Mouse (Mus musculus): Measurements from ENCODE around the gene Clp1. TPM values are rescaled to one million over a fixed set of nuclear protein-coding genes. Genes with fewer than 3 reads are reported as not detected.

Clp1 gene
- total and polyA plus RNA-seq, 2 experiments, result 10.9 to 12.6 TPM

GRCm38 (mm10) chr2:84737451-84737925, 10.3 kb upstream of the Clp1 start:
- Histone ChIP-seq H3K27ac (replicated peaks; ENCODE audit: insufficient read depth, low read depth, low read length) (no peak overlapping the region), H3K79me2 (ENCODE audit: control insufficient read depth, insufficient read depth, low read length) (0 out of 2 replicates have a peak, but pooled peaks cover 1% of the 10 kb centered on the region), H3K36me3 (ENCODE audit: control insufficient read depth, insufficient read depth, low read length) (no peaks in the 10 kb centered on the region), H3K9ac (ENCODE audit: low read depth, low read length) (no peak overlapping the region), H3K4me1 (ENCODE audit: control insufficient read depth, insufficient read depth, low read length) (peaks cover 14% of the 10 kb centered on the region), H3K4me3 (ENCODE audit: insufficient read depth, low read depth, low read length) (no peak overlapping the region), H3K27me3 (ENCODE audit: control insufficient read depth, insufficient read depth, low read length) (no peaks in the 10 kb centered on the region)
- WGBS, result 19% methylated on average over 8 of the region's 8 CpGs
- TF ChIP-seq POLR2A (IDR thresholded peaks at IDR 0.05; ENCODE audit: extremely low read depth, insufficient read depth, low read length), result no peak
- peak; percentile 26; the same call in 1 of the 2 replicates for TF ChIP-seq CTCF (IDR thresholded peaks at IDR 0.05; ENCODE audit: low read depth, low read length)
- DNase-seq (ENCODE audit: extremely low read depth, low read depth, low spot score), result no peak

GRCm38 (mm10) chr2:84736312-84737161, 9.4 kb upstream of the Clp1 start:
- Histone ChIP-seq H3K4me3 (ENCODE audit: insufficient read depth, low read depth, low read length) (no peak overlapping the region), H3K27me3 (ENCODE audit: control insufficient read depth, insufficient read depth, low read length) (no peaks in the 10 kb centered on the region), H3K79me2 (ENCODE audit: control insufficient read depth, insufficient read depth, low read length) (no peaks in the 10 kb centered on the region), H3K27ac (replicated peaks; ENCODE audit: insufficient read depth, low read depth, low read length) (no peak overlapping the region), H3K4me1 (ENCODE audit: control insufficient read depth, insufficient read depth, low read length) (peaks cover 11% of the 10 kb centered on the region), H3K9ac (ENCODE audit: low read depth, low read length) (no peak overlapping the region), H3K36me3 (ENCODE audit: control insufficient read depth, insufficient read depth, low read length) (no peaks in the 10 kb centered on the region)
- 7% methylated on average over 27 of the region's 27 CpGs for WGBS
- no peak for DNase-seq (ENCODE audit: extremely low read depth, low read depth, low spot score)
- no peak for TF ChIP-seq CTCF (IDR thresholded peaks at IDR 0.05; ENCODE audit: low read depth, low read length)
- TF ChIP-seq POLR2A (IDR thresholded peaks at IDR 0.05; ENCODE audit: extremely low read depth, insufficient read depth, low read length), result no peak

DNA sequence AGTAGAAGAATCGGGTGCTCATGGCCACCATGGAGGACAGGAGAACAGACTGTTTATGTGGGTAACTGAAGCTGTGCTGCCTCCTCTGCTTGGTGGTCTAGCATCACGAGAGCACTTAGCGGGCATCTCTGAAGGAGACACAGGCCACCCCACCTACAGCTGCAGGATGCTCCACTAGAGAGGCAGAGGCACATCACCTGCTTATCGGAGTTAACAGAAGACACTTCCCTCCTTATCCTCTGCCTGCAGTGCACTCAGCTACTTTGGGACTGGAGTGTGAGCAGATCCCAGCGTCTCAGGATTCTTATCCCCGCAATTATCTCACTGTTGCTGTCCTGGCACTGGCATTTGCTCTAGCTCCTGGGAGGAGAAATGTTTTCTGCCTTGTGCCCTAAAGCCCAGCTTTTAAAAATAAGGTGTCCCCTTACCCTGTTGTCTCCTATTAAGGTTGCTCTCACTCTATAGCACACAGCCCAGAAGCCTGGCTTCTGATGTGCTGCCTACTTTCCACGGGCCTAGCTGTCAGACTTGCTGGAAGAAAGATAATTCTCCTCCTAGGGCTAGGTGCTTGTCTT, 8.3 kb upstream of the Clp1 start:
- peaks cover 9% of the 10 kb centered on the region for H3K4me1 ChIP-seq (ENCODE audit: control insufficient read depth, insufficient read depth, low read length)
- H3K4me3 ChIP-seq (ENCODE audit: insufficient read depth, low read depth, low read length), result no peak overlapping the region
- no peak for DNase-seq (ENCODE audit: extremely low read depth, low read depth, low spot score)

DNA sequence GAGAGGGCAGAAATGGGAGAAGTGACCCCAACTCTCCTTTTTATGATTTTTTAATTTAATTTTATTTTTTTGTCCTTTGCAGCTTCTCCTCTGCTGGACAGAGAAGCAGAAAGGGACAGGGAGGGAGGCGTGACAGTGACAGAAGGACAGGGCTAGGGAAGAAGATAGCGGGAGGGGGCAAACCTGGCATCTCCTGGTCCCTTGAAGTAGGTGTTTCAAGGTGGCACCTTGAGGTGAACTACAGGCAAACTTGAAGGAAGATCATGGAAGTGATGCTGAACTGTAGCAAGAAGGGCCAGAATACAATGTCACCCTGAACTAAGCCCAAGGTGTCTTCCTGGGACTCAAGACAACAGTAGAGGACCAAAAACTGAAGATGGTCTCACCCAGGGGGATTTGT, 7.8 kb upstream of the Clp1 start:
- H3K4me1 ChIP-seq (ENCODE audit: control insufficient read depth, insufficient read depth, low read length), result peaks cover 9% of the 10 kb centered on the region
- no peak for TF ChIP-seq CTCF (IDR thresholded peaks at IDR 0.05; ENCODE audit: low read depth, low read length)
- no peak for TF ChIP-seq POLR2A (IDR thresholded peaks at IDR 0.05; ENCODE audit: extremely low read depth, insufficient read depth, low read length)
- no peaks in the 10 kb centered on the region for H3K36me3 ChIP-seq (ENCODE audit: control insufficient read depth, insufficient read depth, low read length)
- WGBS, result 17% methylated on average over 2 of the region's 2 CpGs
- no peaks in the 10 kb centered on the region for H3K27me3 ChIP-seq (ENCODE audit: control insufficient read depth, insufficient read depth, low read length)
- no peak overlapping the region for H3K9ac ChIP-seq (ENCODE audit: low read depth, low read length)
- no peak overlapping the region for H3K27ac ChIP-seq (replicated peaks; ENCODE audit: insufficient read depth, low read depth, low read length)
- no peaks in the 10 kb centered on the region for H3K79me2 ChIP-seq (ENCODE audit: control insufficient read depth, insufficient read depth, low read length)
- H3K4me3 ChIP-seq (ENCODE audit: insufficient read depth, low read depth, low read length), result no peak overlapping the region
- no peak for DNase-seq (ENCODE audit: extremely low read depth, low read depth, low spot score)

More for the DNA sequence above, 8.3 kb upstream of the Clp1 start:
- WGBS, result 18% methylated on average over 7 of the region's 7 CpGs
- TF ChIP-seq CTCF (IDR thresholded peaks at IDR 0.05; ENCODE audit: low read depth, low read length) (no peak), POLR2A (IDR thresholded peaks at IDR 0.05; ENCODE audit: extremely low read depth, insufficient read depth, low read length) (no peak)
- Histone ChIP-seq H3K27ac (replicated peaks; ENCODE audit: insufficient read depth, low read depth, low read length) (no peak overlapping the region), H3K36me3 (ENCODE audit: control insufficient read depth, insufficient read depth, low read length) (no peaks in the 10 kb centered on the region), H3K9ac (ENCODE audit: low read depth, low read length) (no peak overlapping the region), H3K79me2 (ENCODE audit: control insufficient read depth, insufficient read depth, low read length) (no peaks in the 10 kb centered on the region), H3K27me3 (ENCODE audit: control insufficient read depth, insufficient read depth, low read length) (no peaks in the 10 kb centered on the region)

- no peak overlapping the region for H3K9ac ChIP-seq (ENCODE audit: low read depth, low read length)
Measured at GRCm38 (mm10) chr2:84734351-84734864, 7.3 kb upstream of the Clp1 start.

More at GRCm38 (mm10) chr2:84734351-84734864, 7.3 kb upstream of the Clp1 start:
- Histone ChIP-seq H3K27ac (replicated peaks; ENCODE audit: insufficient read depth, low read depth, low read length) (no peak overlapping the region), H3K4me3 (ENCODE audit: insufficient read depth, low read depth, low read length) (no peak overlapping the region), H3K4me1 (ENCODE audit: control insufficient read depth, insufficient read depth, low read length) (peaks cover 9% of the 10 kb centered on the region), H3K27me3 (ENCODE audit: control insufficient read depth, insufficient read depth, low read length) (no peaks in the 10 kb centered on the region), H3K36me3 (ENCODE audit: control insufficient read depth, insufficient read depth, low read length) (no peaks in the 10 kb centered on the region), H3K79me2 (ENCODE audit: control insufficient read depth, insufficient read depth, low read length) (no peaks in the 10 kb centered on the region)
- no peak for DNase-seq (ENCODE audit: extremely low read depth, low read depth, low spot score)
- 6% methylated on average over 11 of the region's 11 CpGs for WGBS
- TF ChIP-seq POLR2A (IDR thresholded peaks at IDR 0.05; ENCODE audit: extremely low read depth, insufficient read depth, low read length) (no peak), CTCF (IDR thresholded peaks at IDR 0.05; ENCODE audit: low read depth, low read length) (no peak)

Data from liver, adult 2 months (tissue).